Mouse (Mus musculus): ENCODE measurements around the gene Eed.
"Not testable (repeated sequence)": the region's sequence is repeated elsewhere in the genome, so short reads cannot be mapped to it uniquely, and the experiment has no call there.

The Eed gene

DNA sequence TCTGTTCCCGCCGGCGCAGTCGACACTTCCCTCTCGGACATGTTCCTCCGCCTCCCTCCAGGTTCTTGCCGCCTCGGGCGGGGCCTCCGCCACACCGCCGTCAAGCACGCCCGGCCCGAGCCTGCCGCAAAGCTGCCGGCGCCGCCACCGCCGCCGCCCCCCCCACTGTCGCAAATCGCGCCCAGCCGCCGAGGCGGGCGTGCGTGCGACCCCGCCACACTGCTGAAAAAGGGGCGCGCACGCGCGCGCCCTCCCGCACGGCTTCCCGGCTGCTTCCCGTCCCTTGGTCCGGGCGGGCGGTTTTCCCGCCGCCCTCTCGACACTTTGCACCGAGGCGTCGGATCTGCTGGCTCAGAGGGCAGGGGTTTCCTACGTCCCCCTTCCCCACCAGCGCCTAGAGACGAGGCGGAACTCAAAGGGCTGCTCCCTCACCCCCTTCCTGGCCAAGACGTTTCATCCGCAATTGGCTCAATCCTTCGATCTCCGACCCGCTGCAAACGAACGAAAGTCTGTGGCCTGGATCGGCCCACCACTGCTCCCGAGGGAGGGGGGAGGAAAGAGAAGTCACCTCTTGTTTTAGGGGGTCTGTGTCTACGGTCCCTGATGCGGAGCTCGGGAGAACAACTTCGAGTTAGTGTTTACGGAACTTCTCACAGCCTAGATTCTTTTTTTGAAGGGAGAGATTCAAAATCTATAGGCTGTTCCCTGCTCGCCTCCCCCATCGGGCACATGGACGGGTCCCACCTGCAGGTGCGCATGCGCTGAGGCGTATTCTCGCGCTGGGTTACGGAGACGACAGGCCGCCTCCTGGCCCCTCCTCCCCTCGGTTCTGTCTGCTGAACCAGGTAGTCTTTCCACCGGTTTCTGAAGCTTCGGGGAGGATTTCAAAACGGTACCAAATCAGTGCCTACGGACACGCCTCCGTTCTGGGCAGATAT, at the start of gene Eed:
Gene Eed, minus strand, starts transcription at position 499 of the 938 bp plus-strand sequence.
- DNase-seq (ENCODE audit: inconsistent age in 2 of 2, low spot score in 1 of 2): peak; percentile 96 to 98

GRCm38 (mm10) chr7:90029548-90030485, 49.0 kb upstream of the Eed start:
- DNase-seq (ENCODE audit: inconsistent age in 2 of 2, low spot score in 1 of 2): peak; percentile 36 to 67

- peak; percentile 42 to 81 for DNase-seq (ENCODE audit: inconsistent age in 2 of 2, low spot score in 1 of 2)
Observed at GRCm38 (mm10) chr7:90028888-90029547, 48.2 kb upstream of the Eed start.

GRCm38 (mm10) chr7:90024975-90025374, 44.2 kb upstream of the Eed start:
- no peak for DNase-seq (ENCODE audit: inconsistent age in 2 of 2, low spot score in 1 of 2)

DNA sequence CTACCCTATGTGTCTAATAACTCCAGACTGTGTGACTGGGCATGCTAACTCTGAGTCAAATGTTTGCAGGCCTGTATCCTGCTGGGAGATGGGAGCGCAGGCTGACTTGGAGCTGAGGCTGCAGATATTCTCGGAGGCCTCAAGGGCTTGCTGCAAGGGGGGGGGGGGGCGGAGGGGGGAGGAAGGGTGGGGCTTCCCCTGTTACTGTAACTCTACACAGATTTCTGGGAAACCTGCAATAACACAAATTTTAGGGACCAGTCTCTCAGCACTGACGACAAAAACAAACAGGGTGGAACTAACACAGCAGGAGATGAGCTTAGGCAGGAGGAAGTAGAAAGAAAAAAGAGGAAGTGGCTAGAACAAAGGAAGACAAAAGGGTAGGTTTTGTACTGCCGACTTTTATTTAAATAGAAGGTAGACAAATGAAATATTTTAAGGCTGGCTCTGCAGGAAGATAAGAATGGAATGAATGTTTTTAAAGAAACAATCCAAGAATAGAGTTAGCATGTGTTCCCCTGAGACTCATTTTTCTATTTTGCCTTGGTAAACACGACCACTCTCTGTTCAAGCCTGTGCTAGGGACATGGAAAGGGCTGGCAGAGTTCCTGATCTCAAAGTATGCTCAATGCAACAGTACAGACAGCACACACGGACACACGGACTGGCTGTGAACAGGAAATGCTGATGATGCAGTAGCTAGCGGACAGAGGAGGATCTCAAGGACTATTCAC, 42.4 kb upstream of the Eed start:
- DNase-seq (ENCODE audit: inconsistent age in 2 of 2, low spot score in 1 of 2): peak in 1 of 2 experiments; percentile 62

GRCm38 (mm10) chr7:90020331-90020730, 39.5 kb upstream of the Eed start:
- DNase-seq (ENCODE audit: inconsistent age in 2 of 2, low spot score in 1 of 2): peak in 1 of 2 experiments; percentile 24

GRCm38 (mm10) chr7:90019570-90019969, 38.8 kb upstream of the Eed start:
- peak in 1 of 2 experiments; percentile 57 for DNase-seq (ENCODE audit: inconsistent age in 2 of 2, low spot score in 1 of 2)

- DNase-seq (ENCODE audit: inconsistent age in 2 of 2, low spot score in 1 of 2): peak in 1 of 2 experiments; percentile 69
Observed at GRCm38 (mm10) chr7:90016930-90017588, 36.3 kb upstream of the Eed start.

DNA sequence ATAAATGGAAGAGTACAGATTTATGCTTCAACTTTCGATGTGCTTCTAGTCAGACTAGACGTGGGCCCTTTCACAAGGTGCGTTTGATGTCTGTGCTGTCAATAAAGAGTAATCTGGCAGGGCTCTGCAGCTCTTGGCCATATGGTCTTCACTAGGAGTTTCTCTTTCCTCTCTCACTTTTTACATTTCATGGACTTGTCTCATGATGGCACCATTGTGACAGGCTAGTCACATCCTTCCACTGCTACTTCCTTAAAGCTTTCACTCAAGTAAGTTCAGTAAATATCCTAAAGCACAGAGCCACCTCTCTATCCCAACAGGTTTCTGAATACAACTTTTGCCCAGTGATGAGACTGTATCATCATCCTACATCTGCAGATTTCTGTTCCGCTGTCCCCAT, 35.7 kb upstream of the Eed start:
- no peak for DNase-seq (ENCODE audit: inconsistent age in 2 of 2, low spot score in 1 of 2)

DNA sequence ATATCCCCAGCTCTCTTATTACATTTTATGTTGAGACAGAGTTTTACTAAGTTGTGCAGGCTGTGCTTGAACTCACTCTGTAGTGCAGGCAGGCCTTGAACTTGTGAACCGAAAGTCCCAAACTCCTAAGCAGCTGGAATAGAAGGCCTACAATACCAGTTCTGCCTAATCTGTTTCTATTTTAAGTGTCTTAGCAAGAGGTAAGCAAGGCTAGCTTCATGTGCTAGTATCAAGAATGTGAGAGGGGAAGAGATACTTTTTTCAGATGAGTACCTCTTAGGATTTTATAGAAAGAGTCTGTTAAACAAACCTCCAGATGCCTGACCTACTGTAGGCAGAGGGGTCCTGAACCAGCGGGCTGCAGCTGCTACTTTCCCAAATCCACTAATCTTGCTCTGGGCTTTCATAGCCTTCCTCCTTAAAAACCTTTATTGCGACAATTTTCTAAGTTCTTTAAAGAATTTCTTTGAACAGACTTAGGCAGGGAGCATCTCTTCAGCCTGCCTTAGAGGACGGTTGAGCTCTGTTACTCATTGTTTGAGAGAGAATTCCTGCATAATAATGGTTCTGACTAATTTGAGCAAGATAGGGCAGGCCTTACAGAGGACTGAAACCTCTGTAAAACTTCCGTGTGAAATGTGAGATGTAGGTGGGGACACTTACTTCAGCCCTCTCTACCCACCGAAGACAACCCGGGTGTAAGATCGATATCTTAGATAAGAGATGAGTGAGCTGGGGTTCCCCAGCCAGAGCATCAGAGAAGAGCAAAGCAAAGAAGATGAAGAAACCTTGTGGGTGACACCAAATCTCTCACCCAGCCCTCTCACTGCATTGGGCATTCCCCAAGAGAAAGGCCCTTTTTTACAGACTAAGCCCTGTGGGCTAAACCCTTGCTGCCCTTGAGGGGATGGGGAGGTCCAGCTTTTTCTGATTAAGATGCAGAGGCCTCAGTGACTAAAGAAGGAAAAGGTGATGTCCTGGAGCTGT, 26.2 kb upstream of the Eed start:
- DNase-seq (ENCODE audit: inconsistent age in 2 of 2, low spot score in 1 of 2): no peak

GRCm38 (mm10) chr7:90004781-90005180, 24.0 kb upstream of the Eed start:
- no peak for DNase-seq (ENCODE audit: inconsistent age in 2 of 2, low spot score in 1 of 2)

DNA sequence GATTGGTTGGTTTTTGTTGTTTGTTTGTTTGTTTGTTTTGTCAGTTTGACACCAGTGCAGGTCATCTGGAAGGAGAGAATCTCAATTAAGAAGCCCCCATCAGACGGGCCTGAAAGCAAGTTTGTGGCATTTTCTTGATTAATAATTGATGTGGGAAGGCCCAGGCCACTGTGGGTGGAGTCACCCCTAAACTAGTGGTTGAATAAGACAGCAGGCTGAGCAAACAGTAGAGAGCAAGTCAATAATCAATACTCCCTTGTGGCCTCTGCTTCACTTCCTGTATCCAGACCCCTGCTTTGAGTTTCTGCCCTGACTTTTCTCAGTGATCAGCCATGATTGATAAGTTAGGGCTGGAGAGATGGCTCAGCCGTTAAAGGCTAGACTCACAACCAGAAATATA, 21.6 kb upstream of the Eed start:
- no peak for DNase-seq (ENCODE audit: inconsistent age in 2 of 2, low spot score in 1 of 2)

- DNase-seq (ENCODE audit: inconsistent age in 2 of 2, low spot score in 1 of 2): no peak
Observed at GRCm38 (mm10) chr7:89999491-89999890, 18.7 kb upstream of the Eed start.

GRCm38 (mm10) chr7:89998624-89999006, 17.8 kb upstream of the Eed start:
- DNase-seq (ENCODE audit: inconsistent age in 2 of 2, low spot score in 1 of 2): peak in 1 of 2 experiments; percentile 48

- peak; percentile 23 to 83 for DNase-seq (ENCODE audit: inconsistent age in 2 of 2, low spot score in 1 of 2)
Observed at GRCm38 (mm10) chr7:89998006-89998623, 17.3 kb upstream of the Eed start.

GRCm38 (mm10) chr7:89997526-89997925, 16.7 kb upstream of the Eed start:
- not testable (repeated sequence) for DNase-seq (ENCODE audit: inconsistent age in 2 of 2, low spot score in 1 of 2)

GRCm38 (mm10) chr7:89993091-89993490, 12.3 kb upstream of the Eed start:
- DNase-seq (ENCODE audit: inconsistent age in 2 of 2, low spot score in 1 of 2): no peak

DNA sequence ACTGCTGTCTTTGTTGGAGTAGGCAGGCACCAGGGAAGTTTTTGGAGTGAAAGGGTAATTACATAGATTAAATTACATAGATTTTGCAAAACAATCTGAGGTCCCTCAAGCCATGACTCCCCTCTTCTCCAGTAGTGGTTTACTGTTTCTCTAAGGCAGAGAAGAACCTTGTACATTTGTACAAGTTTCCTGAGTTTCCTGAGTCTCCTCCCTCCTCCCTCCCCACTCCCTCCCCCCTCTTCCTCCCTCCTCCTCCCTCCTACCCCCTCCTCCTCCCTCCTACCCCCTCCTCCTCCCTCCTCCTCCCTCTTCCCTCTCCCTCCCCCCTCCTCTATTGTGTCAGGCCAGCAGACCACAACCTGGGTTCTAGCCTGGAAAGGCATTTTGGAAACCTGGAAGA, 3.6 kb upstream of the Eed start:
- DNase-seq (ENCODE audit: inconsistent age in 2 of 2, low spot score in 1 of 2): no peak

Data from adrenal gland, adult (tissue).